Mouse (Mus musculus) myocyte (in vitro differentiated cells): Measurements from ENCODE around the gene Adpgk.

Experiments
- CEBPB ChIP-seq: IDR thresholded peaks from 2 replicates; pipeline ENCODE4 v1.6.1; 2011; ENCODE audit warnings: mild to moderate bottlenecking, moderate library complexity; ENCODE audit not compliant: poor library complexity, insufficient read depth, severe bottlenecking
- E2F4 ChIP-seq: IDR thresholded peaks from one replicate; pipeline ENCODE4 v1.6.1; 2011; ENCODE audit warnings: mild to moderate bottlenecking, control low read depth, moderate library complexity; ENCODE audit not compliant: insufficient read depth
- MAX ChIP-seq: IDR thresholded peaks from one replicate; pipeline ENCODE4 v1.6.1; 2011; ENCODE audit warnings: low read depth, mild to moderate bottlenecking, control low read depth
- MYOD1 ChIP-seq, 3 experiments: IDR thresholded peaks; one replicate each; pipeline ENCODE4 v1.6.1; 2011; ENCODE audit warnings: control low read depth in 2 of 3, low read depth in 2 of 3, mild to moderate bottlenecking in 2 of 3, moderate library complexity in 1 of 3; ENCODE audit not compliant: insufficient read length in 2 of 3, control insufficient read depth in 1 of 3
- MYOG ChIP-seq, 3 experiments: IDR thresholded peaks; one replicate each; pipeline ENCODE4 v1.6.1; 2011; ENCODE audit warnings: control low read depth in 2 of 3, low read depth in 2 of 3, mild to moderate bottlenecking in 2 of 3; ENCODE audit not compliant: insufficient read length in 2 of 3, control insufficient read depth in 1 of 3, insufficient read depth in 1 of 3
- POLR2A ChIP-seq: IDR thresholded peaks from one replicate; pipeline ENCODE4 v1.6.1; 2011; ENCODE audit warnings: low read depth, mild to moderate bottlenecking, control low read depth, moderate library complexity; ENCODE audit not compliant: insufficient read length
- POLR2AphosphoS2 ChIP-seq: IDR thresholded peaks from one replicate; pipeline ENCODE4 v1.6.1; 2011; ENCODE audit warnings: low read depth, control low read depth; ENCODE audit not compliant: insufficient read length
- REST ChIP-seq: IDR thresholded peaks from one replicate; pipeline ENCODE4 v1.6.1; 2011; ENCODE audit warnings: mild to moderate bottlenecking, control low read depth, moderate library complexity; ENCODE audit not compliant: insufficient read depth, insufficient read length
- SRF ChIP-seq: IDR thresholded peaks from one replicate; pipeline ENCODE4 v1.6.1; 2011; ENCODE audit warnings: low read depth; ENCODE audit not compliant: control insufficient read depth, insufficient read length
- TCF12 ChIP-seq: IDR thresholded peaks from one replicate; pipeline ENCODE4 v1.6.1; 2011; ENCODE audit warnings: mild to moderate bottlenecking, control low read depth; ENCODE audit not compliant: poor library complexity, insufficient read depth, severe bottlenecking
- TCF3 ChIP-seq: IDR thresholded peaks from one replicate; pipeline ENCODE4 v1.6.1; 2011; ENCODE audit warnings: low read depth, control low read depth; ENCODE audit not compliant: insufficient read length
- USF1 ChIP-seq: IDR thresholded peaks from one replicate; pipeline ENCODE4 v1.6.1; 2011; ENCODE audit warnings: low read depth, mild to moderate bottlenecking, control low read depth, moderate library complexity

DNA sequence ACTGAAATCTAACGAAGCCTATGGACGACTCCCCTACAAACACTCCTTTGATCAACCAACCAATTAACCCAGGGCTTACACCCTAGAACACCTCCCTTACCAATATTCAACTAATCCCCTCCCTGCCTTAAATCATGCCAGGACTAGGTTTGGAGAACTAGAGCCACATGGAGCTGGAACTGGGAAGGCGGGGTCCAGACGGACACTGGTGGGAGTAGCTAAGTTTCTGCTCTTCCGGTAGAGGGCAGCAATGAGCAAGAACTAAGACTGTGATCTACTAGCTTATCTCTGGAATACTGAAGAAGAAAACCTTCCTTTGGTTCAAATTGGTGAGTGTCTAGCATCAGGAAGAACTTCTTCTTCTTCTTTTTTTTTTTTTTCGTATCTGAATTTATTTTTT lies 25.0 kb upstream of the Adpgk start:
- no peak for TF ChIP-seq POLR2A
- no peak for TF ChIP-seq REST
- TF ChIP-seq USF1: no peak
- TF ChIP-seq POLR2AphosphoS2: no peak
- no peak for TF ChIP-seq TCF12
- TF ChIP-seq CEBPB: no peak
- TF ChIP-seq E2F4: no peak
- no peak for TF ChIP-seq MAX
- no peak for TF ChIP-seq MYOG (IDR thresholded peaks at IDR 0.05; ENCODE audit: control insufficient read depth in 1 of 3, insufficient read depth in 1 of 3, insufficient read length in 2 of 3, low read depth in 2 of 3)
- no peak for TF ChIP-seq MYOD1 (IDR thresholded peaks at IDR 0.05; ENCODE audit: control insufficient read depth in 1 of 3, insufficient read length in 2 of 3, low read depth in 2 of 3)
- no peak for TF ChIP-seq TCF3
- no peak for TF ChIP-seq SRF
